Mouse (Mus musculus) spleen, embryonic (tissue): ENCODE measurements at regions not wholly inside any gene's neighbourhood (a gene's known extent, or its start where the extent isn't known, plus 50 kb on each side); places are given as distances from the start of the nearest gene placed in this dataset.

Experiments
- CTCF ChIA-PET: fragments of 350-600 bp; sonication (Branson Sonifier 250); formaldehyde crosslinking; loops from one replicate; lab custom pipeline; 2022; lab: Charles Lee

DNA sequence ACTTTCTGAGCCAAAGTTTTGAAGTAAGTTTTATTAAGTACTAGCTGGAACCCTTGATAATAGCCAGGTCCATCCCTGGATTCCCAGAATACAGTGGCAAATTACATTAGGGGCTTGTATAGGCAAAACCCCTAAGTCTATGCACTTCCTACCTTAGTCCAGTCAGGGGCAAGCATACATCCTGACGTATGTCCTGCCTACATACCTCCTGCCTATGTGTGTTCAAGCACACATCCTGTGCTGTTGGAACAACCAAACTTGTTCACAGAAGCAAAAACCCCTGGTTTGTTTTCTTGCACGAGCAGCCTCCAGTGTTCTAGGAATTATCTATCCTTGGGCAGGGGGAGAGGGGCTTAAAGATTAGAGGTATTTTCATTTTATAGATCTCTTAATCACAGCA lies 66.4 kb upstream of the Bmp2k start:
- CTCF ChIA-PET: interaction anchor here (1.3 kb wide), 1 partner anchor 14 kb away, joined by 3 read pairs; no protein-coding TSS in a partner anchor

DNA sequence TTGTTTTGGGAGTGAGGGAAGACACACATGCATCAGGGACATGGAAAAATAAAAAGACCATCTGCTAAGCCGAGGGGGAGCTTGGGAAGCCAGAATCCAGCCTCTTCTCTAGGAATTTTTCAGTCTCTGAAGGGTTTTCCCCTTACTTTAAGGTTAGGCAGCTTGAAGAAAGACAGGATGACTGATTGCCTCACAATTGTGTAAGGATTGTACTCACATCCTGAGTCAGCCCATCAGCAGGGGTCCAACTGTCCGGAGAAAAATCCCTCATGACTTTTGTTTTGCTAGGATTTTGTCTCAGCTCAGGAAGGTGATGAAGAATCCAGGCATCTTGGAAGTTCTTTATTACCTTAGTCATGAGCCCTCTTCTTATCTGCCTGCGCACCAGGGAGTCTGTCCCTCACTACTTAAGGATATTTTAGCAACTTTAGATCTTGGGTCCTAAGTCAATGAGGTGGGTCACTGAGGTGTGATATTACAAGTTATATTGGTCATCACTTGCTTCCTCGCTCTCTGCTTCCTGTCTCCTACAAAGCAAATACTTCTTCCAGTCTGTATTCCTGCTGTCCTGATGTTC lies 65.8 kb upstream of the Bmp2k start:
- CTCF ChIA-PET: interaction anchor here (0.9 kb wide), 1 partner anchor 474 kb away, joined by 3 read pairs; no protein-coding TSS in a partner anchor

DNA sequence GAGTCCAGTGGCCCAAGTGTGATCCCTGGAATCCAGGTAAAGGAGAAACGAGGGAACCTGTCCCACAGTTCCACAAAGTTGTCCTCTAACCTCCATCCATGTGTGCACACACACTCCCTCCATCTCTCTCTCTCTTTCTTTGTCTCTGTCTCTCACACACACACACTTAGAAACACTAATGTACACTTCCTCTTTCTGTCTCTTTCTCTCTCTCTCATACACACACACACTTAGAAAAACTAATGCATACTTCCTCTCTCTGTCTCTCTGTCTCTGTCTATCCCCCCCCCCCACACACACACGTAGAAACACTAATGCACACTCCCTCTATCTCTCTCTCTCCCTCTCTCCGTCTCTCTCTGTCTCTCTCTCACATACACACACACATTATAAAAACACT lies 61.2 kb upstream of the Bmp2k start:
- CTCF ChIA-PET: no interaction called here

DNA sequence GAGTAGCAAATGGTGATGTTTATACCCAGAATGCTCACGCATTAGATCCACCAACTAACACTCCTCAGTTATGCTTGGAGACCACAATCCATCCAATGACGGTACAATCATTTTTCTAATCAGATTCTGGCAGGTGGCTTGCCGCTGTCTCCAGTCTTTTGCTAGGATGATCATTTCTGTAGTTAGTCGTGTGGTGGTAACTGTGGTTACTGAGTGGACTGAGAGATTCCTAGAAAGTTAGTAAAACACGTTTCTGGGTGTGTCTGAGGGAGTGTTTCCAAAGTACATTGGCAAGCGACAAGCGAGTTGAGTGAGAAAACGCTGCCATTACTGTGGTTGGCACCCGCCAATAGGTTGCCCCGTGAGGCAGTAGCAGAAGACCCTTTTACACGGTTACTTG lies 58.8 kb upstream of the Bmp2k start:
- CTCF ChIA-PET: interaction anchor here (0.6 kb wide), 1 partner anchor 70 kb away, joined by 3 read pairs; no protein-coding TSS in a partner anchor

DNA sequence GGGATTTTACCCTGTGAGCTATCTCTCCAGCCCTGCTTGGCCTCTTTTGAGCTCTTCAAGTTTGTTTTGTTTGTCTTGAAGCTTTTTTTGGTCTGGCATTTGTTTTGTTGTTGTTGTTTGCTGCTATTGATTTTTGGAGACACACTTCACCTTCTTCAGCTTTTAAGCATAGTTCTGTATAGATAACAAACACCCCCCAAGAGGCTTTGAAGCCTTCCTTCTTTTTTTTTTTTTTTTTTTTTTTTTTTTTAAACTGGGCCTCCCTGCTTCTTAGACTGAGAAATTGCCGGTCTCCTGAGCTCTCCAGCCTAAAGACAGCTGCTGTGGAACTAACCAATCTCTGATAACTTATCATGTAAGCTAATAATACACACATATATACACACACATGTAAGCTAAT lies 58.2 kb upstream of the Bmp2k start:
- CTCF ChIA-PET: interaction anchor here (0.6 kb wide), 2 partner anchors 26 to 69 kb away, joined by 3 to 7 read pairs; no protein-coding TSS in a partner anchor

DNA sequence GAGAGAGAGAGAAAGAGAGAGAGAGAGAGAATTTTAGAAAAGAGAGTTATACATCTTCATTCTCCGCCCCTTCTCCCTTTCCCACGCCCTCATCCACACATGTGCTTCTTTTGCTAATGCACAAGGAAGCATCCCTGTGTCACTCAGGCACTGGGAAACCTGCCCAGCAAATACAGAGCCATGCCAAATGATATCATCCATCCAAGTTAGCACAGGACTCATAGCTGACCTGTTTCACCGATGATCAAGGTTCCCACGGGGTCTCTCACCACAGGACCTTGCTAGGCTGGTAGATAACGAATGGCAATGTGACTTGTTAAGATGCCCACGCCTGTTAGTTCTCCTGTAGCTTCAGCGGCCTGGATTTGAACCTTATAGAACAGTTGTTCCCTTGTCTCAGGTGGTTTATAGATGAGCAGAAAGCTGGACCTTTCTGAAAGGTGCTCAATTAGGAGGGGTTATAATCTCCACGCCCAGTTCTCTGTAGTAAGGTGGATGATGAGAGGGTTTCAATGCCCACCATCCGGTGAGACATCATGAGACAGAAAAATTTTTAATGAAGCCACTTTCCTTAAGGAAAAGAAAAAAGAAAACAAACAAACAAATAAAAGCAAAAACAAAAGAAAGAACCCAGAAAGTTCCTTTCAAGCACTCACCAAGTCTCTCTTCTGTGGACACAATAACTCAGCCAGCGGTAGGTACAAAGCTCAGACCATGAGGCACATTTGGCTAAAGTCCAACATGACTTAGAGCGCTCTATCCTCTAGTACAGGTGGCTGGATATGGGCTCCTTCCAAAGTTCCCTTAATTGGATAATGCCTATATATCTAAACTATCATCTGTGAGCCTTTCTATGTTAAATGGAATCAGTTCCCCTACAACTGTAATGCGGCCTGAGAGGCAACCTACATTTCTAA lies 57.1 kb upstream of the Bmp2k start:
- CTCF ChIA-PET: no interaction called here

DNA sequence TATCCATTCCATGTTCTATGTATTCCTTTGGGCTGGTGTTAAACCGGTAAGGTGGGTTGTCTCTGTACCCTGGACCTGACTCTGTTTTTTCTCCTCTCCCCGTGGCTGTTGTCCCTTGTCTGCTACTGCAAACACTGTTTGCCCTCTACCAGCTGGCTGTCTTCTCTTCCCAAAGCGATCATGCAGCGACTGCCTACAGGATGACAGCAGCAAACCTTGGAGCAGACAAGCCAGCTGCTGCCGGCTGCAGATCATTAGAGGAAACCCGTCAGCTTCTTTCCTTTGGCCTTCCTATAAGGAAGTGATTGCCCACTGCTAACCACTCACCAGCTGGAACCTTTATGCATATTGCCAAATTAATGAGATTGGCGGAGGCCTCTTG lies 56.4 kb upstream of the Bmp2k start:
- CTCF ChIA-PET: interaction anchor here (0.7 to 0.9 kb wide), 2 partner anchors 10 to 30 kb away, joined by 3 read pairs; no protein-coding TSS in a partner anchor

DNA sequence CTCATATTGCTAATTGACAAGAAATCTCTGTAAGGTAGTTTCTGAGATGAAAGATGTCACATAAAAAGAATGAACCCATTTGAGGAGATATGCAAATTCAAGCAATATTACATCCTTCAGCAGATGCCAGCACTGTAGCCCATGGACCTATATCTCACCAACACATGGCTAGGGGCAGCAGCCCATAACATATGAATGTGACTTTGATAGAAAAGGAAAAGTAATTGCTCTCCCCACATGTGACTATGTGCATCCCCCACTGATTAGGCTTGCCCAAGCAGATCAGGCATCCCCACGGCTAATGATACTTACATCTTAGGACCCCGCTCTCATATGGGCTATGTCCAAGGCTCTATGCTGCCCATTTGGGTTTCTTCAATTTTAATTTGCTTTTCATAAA lies 56.0 kb upstream of the Bmp2k start:
- CTCF ChIA-PET: interaction anchor here (0.6 to 0.9 kb wide), 3 partner anchors 9 to 68 kb away, joined by 3 read pairs; no protein-coding TSS in a partner anchor
